Comparison of ENCODE assay signal across 23 mouse cellular contexts in the genomic region with DNA sequence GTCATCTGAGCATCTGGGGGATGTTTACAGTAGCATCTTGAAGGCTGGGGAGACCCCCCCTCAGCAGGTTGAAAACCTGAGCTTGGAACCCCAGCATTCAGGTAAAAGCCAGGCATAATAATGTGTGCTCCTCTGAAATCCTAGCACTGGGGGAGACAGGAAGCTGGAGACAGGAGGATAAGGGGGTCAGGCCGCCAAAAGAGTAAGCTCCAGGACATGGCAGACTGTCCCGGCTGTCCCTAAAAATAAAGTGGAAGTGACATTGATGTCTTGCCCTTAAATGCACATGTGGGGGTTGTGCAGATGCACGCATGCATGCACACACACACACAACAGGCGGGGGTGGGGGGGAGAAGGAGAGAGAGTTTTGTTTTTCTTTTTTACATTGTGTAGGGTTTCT.
DNase-seq lines count a peak whose midpoint lies in the region; ATAC-seq and TF ChIP-seq lines count a peak whose summit lies in the region.
"Had no signal": no experiment of that assay in that cellular context is flagged by ENCODE, and none has a peak within 500 bp of the region (broad histone marks: within the 10 kb centered on the region; RNA-seq: fewer than 3 reads in every experiment).

No protein-coding gene starts in this region.

- peak overlapping the region; percentile 1; the same call in 1 of the 2 replicates for H3K4me3 ChIP-seq in gastrocnemius, adult 2 months
- H3K4me3 ChIP-seq in heart, postnatal 0 days (ENCODE audit: low read depth, low read length) = no peak overlapping the region
- H3K4me3 ChIP-seq in heart, embryonic 12.5 days = no peak overlapping the region
- H3K4me3 ChIP-seq in forebrain, postnatal 0 days (ENCODE audit: low read depth, low read length) = no peak overlapping the region
- H3K4me3 ChIP-seq: megakaryocyte, embryonic 14.5 days had no signal

- H3K27ac ChIP-seq in gastrocnemius, adult 2 months = peak overlapping the region; percentile 79
- H3K27ac ChIP-seq in heart, postnatal 0 days (ENCODE audit: low read depth) = no peak overlapping the region
- no peak overlapping the region for H3K27ac ChIP-seq in heart, embryonic 12.5 days (ENCODE audit: poor library complexity, severe bottlenecking)
- H3K27ac ChIP-seq in forebrain, postnatal 0 days (ENCODE audit: low read depth, low read length) = peak overlapping the region; percentile 81; the same call in 1 of the 2 replicates
- H3K27ac ChIP-seq: kidney, postnatal 0 days had no signal

- 28% methylated on average over 4 of the region's 4 CpGs for WGBS in heart, postnatal 0 days
- WGBS in heart, embryonic 12.5 days = 29% methylated on average over 4 of the region's 4 CpGs
- WGBS in forebrain, postnatal 0 days = 55% methylated on average over 4 of the region's 4 CpGs

- no peaks in the 10 kb centered on the region for H3K27me3 ChIP-seq in heart, postnatal 0 days (ENCODE audit: control insufficient read depth, insufficient read depth, low read length)
- H3K27me3 ChIP-seq in heart, embryonic 12.5 days (replicated peaks) = no peaks in the 10 kb centered on the region
- no peaks in the 10 kb centered on the region for H3K27me3 ChIP-seq in forebrain, postnatal 0 days (ENCODE audit: insufficient read depth, low read length)

- intact Hi-C loops in gastrocnemius, adult 2 months (cut with DNase I) = no loop called here

- H3K4me1 ChIP-seq in heart, postnatal 0 days (ENCODE audit: control insufficient read depth, insufficient read depth) = peaks cover 14% of the 10 kb centered on the region
- peaks cover 9% of the 10 kb centered on the region for H3K4me1 ChIP-seq in heart, embryonic 12.5 days (replicated peaks)
- peaks cover 16% of the 10 kb centered on the region for H3K4me1 ChIP-seq in forebrain, postnatal 0 days (ENCODE audit: insufficient read depth)

- DNase-seq in gastrocnemius, adult 2 months = no peak
- no peak for DNase-seq in gastrocnemius, adult 8-10 months (ENCODE audit: low spot score in 2 of 2)
- DNase-seq in heart, postnatal 0 days (ENCODE audit: low spot score) = no peak
- DNase-seq in A20 (ENCODE audit: low read depth, low spot score) = peak; percentile 51
- no peak for DNase-seq in forebrain, postnatal 0 days
- DNase-seq in frontal cortex, postnatal 36 days (ENCODE audit: low spot score in 2 of 2) = no peak
- DNase-seq: adrenal gland, postnatal 36 days; B cell, adult 2 months; cerebellum, adult 11-12 months; cerebellum, postnatal 14 days; embryo, embryonic 11 days; gastrocnemius, postnatal 10 days; kidney, adult 11 months; lung, adult 18-20 months; lung, postnatal 14 days; midbrain, embryonic 14.5 days; right cerebral cortex, postnatal 14 days; spleen, adult 18-20 months; thymus, postnatal 4 days had no signal

- peak; percentile 44; the same call in 1 of the 2 replicates for ATAC-seq in heart, postnatal 0 days (ENCODE audit: insufficient read depth, low read depth)
- no peak for ATAC-seq in heart, embryonic 12.5 days (ENCODE audit: insufficient number of reproducible peaks, low FRiP score)
- no peak for ATAC-seq in forebrain, postnatal 0 days

- no peaks in the 10 kb centered on the region for H3K9me3 ChIP-seq in heart, postnatal 0 days (replicated peaks; ENCODE audit: control insufficient read depth, low read length)
- no peaks in the 10 kb centered on the region for H3K9me3 ChIP-seq in heart, embryonic 12.5 days (replicated peaks)
- H3K9me3 ChIP-seq in forebrain, postnatal 0 days (ENCODE audit: low read length) = no peaks in the 10 kb centered on the region
- H3K9me3 ChIP-seq: megakaryocyte, embryonic 14.5 days had no signal

- no peak overlapping the region; the same call in 1 of the 2 replicates for H3K4me2 ChIP-seq in heart, postnatal 0 days (ENCODE audit: low read depth, low read length)
- no peak overlapping the region for H3K4me2 ChIP-seq in heart, embryonic 12.5 days
- no peak overlapping the region for H3K4me2 ChIP-seq in forebrain, postnatal 0 days (ENCODE audit: low read depth)
- H3K4me2 ChIP-seq: liver, embryonic 11.5 days had no signal

- H3K9ac ChIP-seq in heart, postnatal 0 days (replicated peaks; ENCODE audit: low read depth, low read length) = no peak overlapping the region
- H3K9ac ChIP-seq in heart, embryonic 12.5 days = no peak overlapping the region
- no peak overlapping the region for H3K9ac ChIP-seq in forebrain, postnatal 0 days

- TF ChIP-seq EP300 in heart, postnatal 0 days (IDR thresholded peaks at IDR 0.05; ENCODE audit: low read depth) = no peak

- TF ChIP-seq CTCF in gastrocnemius, adult 2 months (IDR thresholded peaks at IDR 0.05) = no peak
- TF ChIP-seq CTCF in heart, postnatal 0 days (IDR thresholded peaks at IDR 0.05; ENCODE audit: low read depth) = no peak
- TF ChIP-seq CTCF in forebrain, postnatal 0 days (IDR thresholded peaks at IDR 0.05; ENCODE audit: low read depth) = no peak

- H3K36me3 ChIP-seq in heart, postnatal 0 days (replicated peaks; ENCODE audit: control insufficient read depth, insufficient read depth, low read length) = no peaks in the 10 kb centered on the region
- H3K36me3 ChIP-seq in heart, embryonic 12.5 days = no peaks in the 10 kb centered on the region
- no peaks in the 10 kb centered on the region for H3K36me3 ChIP-seq in forebrain, postnatal 0 days (ENCODE audit: insufficient read depth)

Comparison
In these comparisons a context has a peak if more than half of its experiments do, and no peak if none do; other contexts are left out.
1. H3K27ac ChIP-seq: peak in gastrocnemius, adult 2 months (single experiment) and forebrain, postnatal 0 days (single experiment); none in heart, postnatal 0 days (single experiment) and heart, embryonic 12.5 days (single experiment).